Mouse (Mus musculus): ENCODE measurements around the gene Tgif2. TPM values are rescaled to one million over a fixed set of nuclear protein-coding genes. Genes with fewer than 3 reads are reported as not detected.
"Not testable (repeated sequence)": the region's sequence is repeated elsewhere in the genome, so short reads cannot be mapped to it uniquely, and the experiment has no call there.

Tgif2 gene
- total RNA-seq (2021), result 1 to 10 TPM in 1 of 2 experiments, under 1 TPM in 1; 0.77 to 1.4 TPM
- long read RNA-seq, experiment 1, partial matches to known transcripts, result 0 of 7 reads
- long read RNA-seq, experiment 1, other reads (novel, unspliced or antisense), result 6 of 7 reads
- long read RNA-seq, experiment 2, partial matches to known transcripts, result 0 of 5 reads
- long read RNA-seq, experiment 2, other reads (novel, unspliced or antisense), result 4 of 5 reads

GRCm38 (mm10) chr2:156839319-156840191, at the start of gene Tgif2:
TSS of gene Tgif2 (plus strand) at chr2:156840007.
- Histone ChIP-seq H3K27ac (no peak within 1 kb of the TSS; the same call in 1 of the 2 replicates), H3K4me3 (peak within 1 kb of the TSS; percentile 59)
- no peak for TF ChIP-seq CTCF (conservative IDR thresholded peaks at IDR 0.05)
- no peak for DNase-seq (ENCODE audit: low spot score in 2 of 2)

- no peak for DNase-seq (ENCODE audit: low spot score in 2 of 2)
- TF ChIP-seq CTCF (conservative IDR thresholded peaks at IDR 0.05), result no peak
- no peak overlapping the region for H3K4me3 ChIP-seq
- H3K27ac ChIP-seq, result no peak overlapping the region
Observed at GRCm38 (mm10) chr2:156798516-156798915, 41.3 kb upstream of the Tgif2 start.

GRCm38 (mm10) chr2:156801045-156801444, 38.8 kb upstream of the Tgif2 start:
- Histone ChIP-seq H3K27ac (no peak overlapping the region), H3K4me3 (no peak overlapping the region)
- no peak for DNase-seq (ENCODE audit: low spot score in 2 of 2)
- TF ChIP-seq CTCF (conservative IDR thresholded peaks at IDR 0.05), result no peak

GRCm38 (mm10) chr2:156802116-156802515, 37.7 kb upstream of the Tgif2 start:
- H3K4me3 ChIP-seq; H3K27ac ChIP-seq; DNase-seq (ENCODE audit: low spot score in 2 of 2): not testable (repeated sequence)

GRCm38 (mm10) chr2:156803698-156804372, 36.0 kb upstream of the Tgif2 start:
- Histone ChIP-seq H3K4me3 (no peak overlapping the region), H3K27ac (no peak overlapping the region)
- TF ChIP-seq CTCF (conservative IDR thresholded peaks at IDR 0.05), result no peak
- no peak for DNase-seq (ENCODE audit: low spot score in 2 of 2)

GRCm38 (mm10) chr2:156804589-156804988, 35.2 kb upstream of the Tgif2 start:
- DNase-seq (ENCODE audit: low spot score in 2 of 2), result no peak
- no peak for TF ChIP-seq CTCF (conservative IDR thresholded peaks at IDR 0.05)
- Histone ChIP-seq H3K4me3 (no peak overlapping the region), H3K27ac (no peak overlapping the region)

GRCm38 (mm10) chr2:156806886-156807285, 32.9 kb upstream of the Tgif2 start:
- Histone ChIP-seq H3K4me3 (no peak overlapping the region), H3K27ac (no peak overlapping the region)
- DNase-seq (ENCODE audit: low spot score in 2 of 2), result no peak
- TF ChIP-seq CTCF (conservative IDR thresholded peaks at IDR 0.05), result no peak

GRCm38 (mm10) chr2:156809579-156809978, 30.2 kb upstream of the Tgif2 start:
- H3K4me3 ChIP-seq, result no peak overlapping the region
- peak; percentile 97 for TF ChIP-seq CTCF (conservative IDR thresholded peaks at IDR 0.05)
- DNase-seq (ENCODE audit: low spot score in 2 of 2), result peak; percentile 28 to 66
- H3K27ac ChIP-seq, result no peak overlapping the region

GRCm38 (mm10) chr2:156810716-156811115, 29.1 kb upstream of the Tgif2 start:
- no peak overlapping the region for H3K27ac ChIP-seq
- DNase-seq (ENCODE audit: low spot score in 2 of 2), result no peak
- no peak overlapping the region for H3K4me3 ChIP-seq
- no peak for TF ChIP-seq CTCF (conservative IDR thresholded peaks at IDR 0.05)

GRCm38 (mm10) chr2:156811556-156811955, 28.3 kb upstream of the Tgif2 start:
- H3K4me3 ChIP-seq, result no peak overlapping the region
- TF ChIP-seq CTCF (conservative IDR thresholded peaks at IDR 0.05), result no peak
- no peak overlapping the region for H3K27ac ChIP-seq
- no peak for DNase-seq (ENCODE audit: low spot score in 2 of 2)

- Histone ChIP-seq H3K27ac (no peak overlapping the region), H3K4me3 (no peak overlapping the region)
- DNase-seq (ENCODE audit: low spot score in 2 of 2), result no peak
- TF ChIP-seq CTCF (conservative IDR thresholded peaks at IDR 0.05), result no peak
Observed at GRCm38 (mm10) chr2:156814344-156814801, 25.4 kb upstream of the Tgif2 start.

GRCm38 (mm10) chr2:156814893-156815292, 24.9 kb upstream of the Tgif2 start:
- no peak overlapping the region for H3K4me3 ChIP-seq

GRCm38 (mm10) chr2:156815412-156815811, 24.4 kb upstream of the Tgif2 start:
- DNase-seq (ENCODE audit: low spot score in 2 of 2), result no peak
- TF ChIP-seq CTCF (conservative IDR thresholded peaks at IDR 0.05), result no peak
- H3K27ac ChIP-seq, result no peak overlapping the region
- no peak overlapping the region for H3K4me3 ChIP-seq

More at GRCm38 (mm10) chr2:156814893-156815292, 24.9 kb upstream of the Tgif2 start:
- TF ChIP-seq CTCF (conservative IDR thresholded peaks at IDR 0.05), result no peak
- no peak for DNase-seq (ENCODE audit: low spot score in 2 of 2)
- H3K27ac ChIP-seq, result no peak overlapping the region
